Mouse (Mus musculus): ENCODE data around the gene Stard5.

GRCm38 (mm10) chr7:83682640-83683274 is 51.0 kb downstream of the Stard5 start:
- TF ChIP-seq CTCF (IDR thresholded peaks at IDR 0.05; ENCODE audit: low read depth, low read length) (no peak), GATA1 (IDR thresholded peaks at IDR 0.05; ENCODE audit: borderline replicate concordance, low read length) (no peak), TAL1 (conservative IDR thresholded peaks at IDR 0.05; ENCODE audit: low read depth, low read length) (no peak), POLR2AphosphoS5 (IDR thresholded peaks at IDR 0.05; ENCODE audit: insufficient replicate concordance, low read depth, low read length) (no peak), GATA2 (IDR thresholded peaks at IDR 0.05; ENCODE audit: borderline replicate concordance, low read depth, low read length) (no peak)
